Mouse (Mus musculus): ENCODE data around the gene Nin. TPM values are rescaled to one million over a fixed set of nuclear protein-coding genes. Genes with fewer than 3 reads are reported as not detected.

The Nin gene
- polyA plus RNA-seq, 1 experiment = 0.36 TPM

DNA sequence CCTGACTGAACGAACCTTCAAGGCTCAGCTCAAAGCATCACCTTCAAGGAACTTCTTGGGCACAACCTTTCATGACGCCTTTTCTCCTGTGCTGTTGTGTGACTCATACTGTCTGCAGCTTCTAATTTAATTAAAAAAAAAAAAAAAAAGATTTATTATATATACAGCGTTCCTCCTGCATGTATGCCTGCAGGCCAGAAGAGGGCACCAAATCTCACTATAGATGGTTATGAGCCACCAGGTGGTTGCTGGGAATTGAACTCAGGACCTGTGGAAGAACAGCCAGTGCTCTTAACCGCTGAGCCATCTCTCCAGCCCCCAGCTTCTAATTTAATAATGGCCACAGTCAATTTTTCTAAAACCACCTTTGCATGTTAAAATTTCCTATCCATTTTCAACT lies 29.8 kb downstream of the Nin start:
- Histone ChIP-seq H3K27ac (ENCODE audit: control insufficient read depth, insufficient read depth, low read depth, low read length) (no peak overlapping the region), H3K4me1 (ENCODE audit: control insufficient read depth, insufficient read depth, low read length) (no peaks in the 10 kb centered on the region), H3K36me3 (ENCODE audit: control insufficient read depth, insufficient read depth, low read length) (no peaks in the 10 kb centered on the region), H3K27me3 (ENCODE audit: control insufficient read depth, insufficient read depth, low read length) (no peaks in the 10 kb centered on the region), H3K4me3 (ENCODE audit: control insufficient read depth, low read depth, low read length) (no peak overlapping the region)
- TF ChIP-seq CTCF (IDR thresholded peaks at IDR 0.05; ENCODE audit: control insufficient read depth, insufficient read depth, insufficient replicate concordance, low read depth, low read length) = no peak
- TF ChIP-seq POLR2A (IDR thresholded peaks at IDR 0.05; ENCODE audit: control insufficient read depth, low read depth, low read length) = no peak

GRCm38 (mm10) chr12:70082935-70083532 lies 30.5 kb downstream of the Nin start:
- Histone ChIP-seq H3K27me3 (ENCODE audit: control insufficient read depth, insufficient read depth, low read length) (no peaks in the 10 kb centered on the region), H3K36me3 (ENCODE audit: control insufficient read depth, insufficient read depth, low read length) (no peaks in the 10 kb centered on the region), H3K4me1 (ENCODE audit: control insufficient read depth, insufficient read depth, low read length) (no peaks in the 10 kb centered on the region), H3K27ac (ENCODE audit: control insufficient read depth, insufficient read depth, low read depth, low read length) (no peak overlapping the region), H3K4me3 (ENCODE audit: control insufficient read depth, low read depth, low read length) (no peak overlapping the region)
- TF ChIP-seq POLR2A (IDR thresholded peaks at IDR 0.05; ENCODE audit: control insufficient read depth, low read depth, low read length) (no peak), CTCF (IDR thresholded peaks at IDR 0.05; ENCODE audit: control insufficient read depth, insufficient read depth, insufficient replicate concordance, low read depth, low read length) (no peak)

GRCm38 (mm10) chr12:70082485-70082884 lies 31.0 kb downstream of the Nin start:
- TF ChIP-seq CTCF (IDR thresholded peaks at IDR 0.05; ENCODE audit: control insufficient read depth, insufficient read depth, insufficient replicate concordance, low read depth, low read length) (no peak), POLR2A (IDR thresholded peaks at IDR 0.05; ENCODE audit: control insufficient read depth, low read depth, low read length) (no peak)
- Histone ChIP-seq H3K4me1 (ENCODE audit: control insufficient read depth, insufficient read depth, low read length) (no peaks in the 10 kb centered on the region), H3K27ac (ENCODE audit: control insufficient read depth, insufficient read depth, low read depth, low read length) (no peak overlapping the region), H3K27me3 (ENCODE audit: control insufficient read depth, insufficient read depth, low read length) (no peaks in the 10 kb centered on the region), H3K36me3 (ENCODE audit: control insufficient read depth, insufficient read depth, low read length) (no peaks in the 10 kb centered on the region), H3K4me3 (ENCODE audit: control insufficient read depth, low read depth, low read length) (no peak overlapping the region)

DNA sequence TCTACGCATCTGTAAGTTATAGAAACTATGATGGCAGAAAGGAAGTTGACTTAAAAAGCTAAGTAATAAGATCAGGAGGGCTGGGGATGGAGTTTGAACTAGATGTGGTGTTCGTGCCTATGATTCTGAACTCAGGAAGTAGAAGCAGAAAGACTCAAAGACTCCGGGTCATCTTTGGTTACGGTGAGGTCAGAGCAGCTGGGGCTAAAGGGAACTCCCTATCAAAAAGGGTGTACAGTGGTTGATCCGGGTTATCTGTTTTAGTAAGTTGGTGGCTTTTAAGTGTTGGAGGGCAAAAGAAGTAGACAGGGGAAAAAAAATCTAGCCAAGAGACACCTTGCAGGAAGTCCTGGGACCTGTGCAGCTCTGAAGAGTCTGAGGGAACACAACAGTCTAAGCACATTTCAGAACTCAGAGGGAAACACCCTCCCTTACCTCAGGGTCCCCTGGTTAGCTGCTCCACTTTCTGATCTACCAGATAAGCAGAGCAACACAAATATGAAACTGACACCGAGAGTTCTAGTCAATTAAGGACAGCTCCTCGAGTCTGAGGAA lies 35.0 kb downstream of the Nin start:
- H3K4me1 ChIP-seq (ENCODE audit: control insufficient read depth, insufficient read depth, low read length) = no peaks in the 10 kb centered on the region
- no peaks in the 10 kb centered on the region for H3K36me3 ChIP-seq (ENCODE audit: control insufficient read depth, insufficient read depth, low read length)
- H3K4me3 ChIP-seq (ENCODE audit: control insufficient read depth, low read depth, low read length) = no peak overlapping the region
- H3K27me3 ChIP-seq (ENCODE audit: control insufficient read depth, insufficient read depth, low read length) = no peaks in the 10 kb centered on the region
- no peak for TF ChIP-seq POLR2A (IDR thresholded peaks at IDR 0.05; ENCODE audit: control insufficient read depth, low read depth, low read length)
- TF ChIP-seq CTCF (IDR thresholded peaks at IDR 0.05; ENCODE audit: control insufficient read depth, insufficient read depth, insufficient replicate concordance, low read depth, low read length) = no peak
- no peak overlapping the region for H3K27ac ChIP-seq (ENCODE audit: control insufficient read depth, insufficient read depth, low read depth, low read length)

- H3K27ac ChIP-seq (ENCODE audit: control insufficient read depth, insufficient read depth, low read depth, low read length) = no peak overlapping the region
- H3K4me3 ChIP-seq (ENCODE audit: control insufficient read depth, low read depth, low read length) = no peak overlapping the region
- TF ChIP-seq POLR2A (IDR thresholded peaks at IDR 0.05; ENCODE audit: control insufficient read depth, low read depth, low read length) = no peak
- TF ChIP-seq CTCF (IDR thresholded peaks at IDR 0.05; ENCODE audit: control insufficient read depth, insufficient read depth, insufficient replicate concordance, low read depth, low read length) = no peak
- no peaks in the 10 kb centered on the region for H3K4me1 ChIP-seq (ENCODE audit: control insufficient read depth, insufficient read depth, low read length)
- no peaks in the 10 kb centered on the region for H3K36me3 ChIP-seq (ENCODE audit: control insufficient read depth, insufficient read depth, low read length)
- H3K27me3 ChIP-seq (ENCODE audit: control insufficient read depth, insufficient read depth, low read length) = no peaks in the 10 kb centered on the region
Observed at GRCm38 (mm10) chr12:70076493-70076892, 37.0 kb downstream of the Nin start.

GRCm38 (mm10) chr12:70075001-70075400 lies 38.5 kb downstream of the Nin start:
- Histone ChIP-seq H3K27me3 (ENCODE audit: control insufficient read depth, insufficient read depth, low read length) (no peaks in the 10 kb centered on the region), H3K36me3 (ENCODE audit: control insufficient read depth, insufficient read depth, low read length) (no peaks in the 10 kb centered on the region), H3K27ac (ENCODE audit: control insufficient read depth, insufficient read depth, low read depth, low read length) (no peak overlapping the region), H3K4me3 (ENCODE audit: control insufficient read depth, low read depth, low read length) (no peak overlapping the region), H3K4me1 (ENCODE audit: control insufficient read depth, insufficient read depth, low read length) (no peaks in the 10 kb centered on the region)
- TF ChIP-seq POLR2A (IDR thresholded peaks at IDR 0.05; ENCODE audit: control insufficient read depth, low read depth, low read length) (no peak), CTCF (IDR thresholded peaks at IDR 0.05; ENCODE audit: control insufficient read depth, insufficient read depth, insufficient replicate concordance, low read depth, low read length) (no peak)

- Histone ChIP-seq H3K4me1 (ENCODE audit: control insufficient read depth, insufficient read depth, low read length) (no peaks in the 10 kb centered on the region), H3K27ac (ENCODE audit: control insufficient read depth, insufficient read depth, low read depth, low read length) (no peak overlapping the region), H3K4me3 (ENCODE audit: control insufficient read depth, low read depth, low read length) (no peak overlapping the region), H3K36me3 (ENCODE audit: control insufficient read depth, insufficient read depth, low read length) (no peaks in the 10 kb centered on the region), H3K27me3 (ENCODE audit: control insufficient read depth, insufficient read depth, low read length) (no peaks in the 10 kb centered on the region)
- TF ChIP-seq CTCF (IDR thresholded peaks at IDR 0.05; ENCODE audit: control insufficient read depth, insufficient read depth, insufficient replicate concordance, low read depth, low read length) = no peak
Observed at GRCm38 (mm10) chr12:70070888-70071287, 42.6 kb downstream of the Nin start.
